Mouse (Mus musculus): ENCODE measurements around the gene Olfr1445.

Gene Olfr1445

DNA sequence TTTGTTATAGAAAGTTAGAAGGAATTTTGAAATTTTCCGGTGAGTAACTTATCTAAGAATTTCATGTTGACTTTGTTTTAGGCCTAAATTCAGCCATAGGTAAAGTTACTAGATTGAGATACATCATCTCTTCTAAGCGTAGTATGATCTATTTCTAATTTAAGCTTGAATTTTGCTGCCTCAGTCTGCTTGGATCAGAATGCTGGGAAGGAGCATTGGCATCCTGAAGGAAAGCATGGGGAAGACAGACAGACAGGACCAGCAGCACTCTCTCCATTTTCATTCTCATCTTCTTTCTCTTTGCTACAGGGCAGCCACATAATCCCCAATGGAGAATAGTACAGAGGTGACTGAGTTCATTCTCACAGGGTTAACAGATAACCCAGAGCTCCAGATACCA lies at the start of gene Olfr1445:
TSS of gene Olfr1445 (plus strand) at position 301 of the 400 bp plus-strand sequence.
- DNase-seq (ENCODE audit: low spot score in 2 of 2), result no peak

DNA sequence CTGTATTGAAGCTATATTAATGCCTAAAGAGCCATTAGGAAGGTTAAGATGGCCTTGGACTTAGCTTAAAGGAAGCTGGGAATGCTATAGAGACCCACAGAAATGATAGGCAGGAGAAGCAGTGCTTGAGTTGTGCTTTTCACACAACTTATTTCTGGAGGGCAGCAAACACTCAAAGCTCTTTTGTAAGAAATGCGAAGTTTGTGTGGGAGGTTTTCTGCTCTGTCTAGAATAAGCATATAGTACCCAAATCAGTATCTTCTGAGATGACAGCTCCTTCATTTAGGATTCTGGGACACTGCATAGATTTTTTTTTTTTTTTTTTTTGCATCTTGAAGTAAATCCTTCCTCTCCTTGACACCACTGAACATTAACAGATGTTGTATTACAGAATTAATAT lies 45.1 kb upstream of the Olfr1445 start:
- DNase-seq (ENCODE audit: low spot score in 2 of 2), result no peak

GRCm38 (mm10) chr19:12846382-12846781 lies 37.3 kb upstream of the Olfr1445 start, which contains the start of gene Gm5244:
Gene Gm5244, plus strand, starts transcription at chr19:12846682.
- no peak for DNase-seq (ENCODE audit: low spot score in 2 of 2)

GRCm38 (mm10) chr19:12856983-12857382 lies 26.7 kb upstream of the Olfr1445 start, which contains the start of gene Olfr1444:
Gene Olfr1444, plus strand, starts transcription at chr19:12857283.
- no peak for DNase-seq (ENCODE audit: low spot score in 2 of 2)

- DNase-seq (ENCODE audit: low spot score in 2 of 2), result no peak
These were observed 9.8 kb downstream of the Olfr1445 start, which contains the start of gene Olfr1446 for GRCm38 (mm10) chr19:12893424-12893823. Gene Olfr1446, minus strand, starts transcription at chr19:12893524.

DNA sequence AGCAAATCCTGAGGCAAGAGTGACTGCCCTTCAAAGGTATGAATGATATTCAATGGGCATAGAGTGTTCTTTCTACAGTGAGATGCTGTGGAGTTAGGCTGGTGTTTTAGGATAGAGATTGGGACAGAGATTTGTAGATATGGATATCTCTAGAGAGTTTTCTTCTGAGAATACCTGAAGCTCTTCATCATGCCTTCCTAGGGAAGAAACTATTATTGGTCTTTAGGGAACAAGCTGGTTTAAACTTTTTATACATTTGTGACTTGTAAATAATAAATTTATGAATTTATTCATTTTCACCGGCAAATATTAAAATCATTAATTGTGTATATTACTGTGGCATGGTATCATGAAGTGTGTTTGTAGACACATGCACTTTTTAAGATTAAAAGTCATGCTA lies 20.0 kb downstream of the Olfr1445 start, which contains the start of gene Olfr1447:
TSS of gene Olfr1447 (minus strand) at position 101 of the 400 bp plus-strand sequence.
- no peak for DNase-seq (ENCODE audit: low spot score in 2 of 2)

DNA sequence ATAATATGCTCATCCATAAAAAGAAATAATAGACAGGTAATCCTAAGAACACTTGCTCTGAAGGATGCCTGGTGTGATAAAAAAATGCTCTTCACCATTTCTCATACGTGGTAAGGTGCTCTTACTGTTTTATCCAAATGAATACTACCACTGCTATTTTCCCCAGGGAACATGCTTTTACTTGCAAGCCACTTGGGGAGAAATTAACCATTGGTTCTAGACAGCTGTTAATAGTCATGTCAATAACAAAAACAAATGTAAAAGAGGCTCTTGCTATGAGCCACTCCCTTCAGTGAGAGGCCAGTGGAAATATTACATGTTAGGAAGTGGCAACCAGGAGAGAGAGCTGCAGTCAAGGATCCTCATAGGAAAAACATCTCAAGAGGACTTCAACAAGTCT lies 40.7 kb downstream of the Olfr1445 start, which contains the start of gene Olfr1448:
TSS of gene Olfr1448 (minus strand) at position 101 of the 400 bp plus-strand sequence.
- DNase-seq (ENCODE audit: low spot score in 2 of 2), result no peak

GRCm38 (mm10) chr19:12930540-12930939 lies 46.9 kb downstream of the Olfr1445 start, which contains the start of gene Olfr1449:
Gene Olfr1449, plus strand, starts transcription at chr19:12930840.
- no peak for DNase-seq (ENCODE audit: low spot score in 2 of 2)
